Mouse (Mus musculus): Measurements from ENCODE around the gene Cdr2. TPM values are rescaled to one million over a fixed set of nuclear protein-coding genes. Genes with fewer than 3 reads are reported as not detected.
"Not testable (repeated sequence)": the region's sequence is repeated elsewhere in the genome, so short reads cannot be mapped to it uniquely, and the experiment has no call there.

Gene Cdr2
- total RNA-seq, 2 experiments from 2014 or later = 14.0 TPM

GRCm38 (mm10) chr7:120913332-120913731 is 68.8 kb downstream of the Cdr2 start:
- no peak for DNase-seq (ENCODE audit: low spot score in 2 of 2)

GRCm38 (mm10) chr7:120911268-120911667 is 70.8 kb downstream of the Cdr2 start:
- DNase-seq (ENCODE audit: low spot score in 2 of 2) = not testable (repeated sequence)

- DNase-seq (ENCODE audit: low spot score in 2 of 2) = not testable (repeated sequence)
Measured at GRCm38 (mm10) chr7:120910172-120910571, 71.9 kb downstream of the Cdr2 start.

Other genes with a start within 250 kb of the Cdr2 start
- under 1 TPM; 0.67 to 0.74 TPM for gene Vwa3a, start 243.0 kb downstream of the Cdr2 start, total RNA-seq (2021)
- under 1 TPM in 1 of 2 experiments, not detected in 1; 0.54 TPM for gene Gm5737, start 169.9 kb downstream of the Cdr2 start, total RNA-seq (2021)
- gene Eef2k, start 139.5 kb downstream of the Cdr2 start, total RNA-seq (2021) = 10 to 100 TPM; 77.1 TPM
- 10 to 100 TPM; 18.2 to 23.1 TPM for gene Polr3e, start 64.6 kb downstream of the Cdr2 start, total RNA-seq (2021)
- not detected for gene Mfsd13b, start 197 bp upstream of the Cdr2 start, total RNA-seq (2021)
- 10 to 100 TPM; 75.2 to 77.8 TPM for gene Mettl9, start 52.1 kb upstream of the Cdr2 start, total RNA-seq (2021)
- gene Igsf6, start 92.3 kb upstream of the Cdr2 start, total RNA-seq (2021) = 1 to 10 TPM; 1.6 to 1.8 TPM
- gene Otoa, start 99.3 kb upstream of the Cdr2 start, total RNA-seq (2021) = 1 to 10 TPM; 2.9 TPM

Measured in gastrocnemius, postnatal 4 days (tissue).